Mouse (Mus musculus) kidney, adult 8-10 months (tissue): ENCODE results near the gene Alpk3.

Experiments used
- DNase-seq, 2 experiments: peaks; one replicate each; pipeline ENCODE4 v3.0.0; 2022

The Alpk3 gene

DNA sequence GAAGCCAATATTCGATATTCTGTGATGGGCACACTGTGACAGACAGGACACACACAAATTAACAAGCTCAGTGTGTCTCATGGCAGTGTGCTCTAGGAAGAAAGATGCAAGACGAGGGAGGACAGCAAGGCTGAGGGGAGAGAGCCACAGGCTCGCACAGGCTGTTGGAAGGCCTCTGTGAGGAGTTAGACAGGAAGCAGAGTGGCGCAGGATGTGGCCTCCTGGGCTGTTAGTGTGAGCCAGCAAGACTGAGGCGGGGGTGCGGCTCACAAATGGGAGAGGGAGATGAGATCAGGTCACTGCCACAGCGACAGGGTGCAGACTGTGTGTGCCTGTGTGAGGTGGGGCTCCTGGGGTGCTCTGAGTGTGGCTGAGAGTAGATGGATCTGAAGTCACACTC is 17.9 kb downstream of the Alpk3 start:
- DNase-seq = no peak

DNA sequence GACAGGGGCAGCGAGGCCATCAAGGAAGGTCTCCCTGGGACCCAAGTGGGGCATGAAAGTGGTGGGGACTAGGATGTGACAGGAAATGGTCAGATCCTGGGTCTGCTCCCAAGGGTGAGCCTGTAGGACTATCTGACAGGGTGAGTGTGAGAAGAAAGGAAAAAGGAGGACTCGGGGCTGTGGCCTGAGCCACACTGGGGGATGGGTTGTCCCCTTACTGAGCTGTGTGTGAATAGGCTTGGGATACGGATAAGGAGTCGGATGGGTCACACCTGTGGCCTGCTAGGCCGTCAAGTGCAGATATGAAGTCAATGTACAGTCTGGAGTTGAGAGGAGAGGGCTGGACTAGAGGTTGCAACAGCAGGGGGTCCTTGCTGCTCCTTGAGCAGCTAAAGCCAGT is 18.3 kb downstream of the Alpk3 start:
- no peak for DNase-seq

DNA sequence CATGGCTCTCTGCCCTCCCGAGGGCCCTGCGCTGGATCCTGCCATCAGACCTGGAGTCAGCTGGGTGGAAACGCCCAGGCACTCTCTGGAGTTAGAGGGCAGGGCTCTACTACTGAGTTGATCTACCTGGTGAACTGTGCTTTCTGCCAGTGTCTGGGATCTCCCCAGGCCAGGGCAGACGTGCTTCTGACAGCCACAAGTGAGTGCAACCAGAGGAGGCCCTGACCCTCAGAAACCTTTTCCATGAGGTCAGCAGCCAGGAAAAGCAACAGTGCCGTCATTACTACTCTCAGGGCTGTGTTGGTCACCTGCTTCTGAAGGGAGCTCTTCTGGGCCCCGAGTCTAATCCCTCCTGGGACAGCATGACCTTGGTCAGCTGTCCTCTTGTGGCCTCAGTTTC is 19.6 kb downstream of the Alpk3 start:
- no peak for DNase-seq

DNA sequence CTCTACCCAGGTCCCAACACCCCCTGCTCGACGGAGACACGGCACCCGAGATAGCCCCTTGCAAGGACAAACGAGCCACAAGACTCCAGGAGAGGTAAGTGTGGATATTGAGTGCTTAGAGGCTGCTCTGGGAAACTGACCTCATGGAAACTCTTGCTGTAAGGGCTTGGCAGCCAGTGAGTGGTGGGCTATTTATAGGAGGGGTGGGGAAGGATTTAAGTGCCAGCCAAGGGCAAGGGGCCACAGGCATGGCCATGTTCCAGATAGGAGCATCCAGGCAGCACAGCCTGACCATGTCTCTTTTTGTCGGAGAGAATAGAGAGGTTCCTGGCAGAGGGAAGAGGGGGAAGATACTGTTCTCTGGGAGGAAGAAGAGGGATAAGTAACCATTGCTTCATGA is 21.3 kb downstream of the Alpk3 start:
- no peak for DNase-seq

DNA sequence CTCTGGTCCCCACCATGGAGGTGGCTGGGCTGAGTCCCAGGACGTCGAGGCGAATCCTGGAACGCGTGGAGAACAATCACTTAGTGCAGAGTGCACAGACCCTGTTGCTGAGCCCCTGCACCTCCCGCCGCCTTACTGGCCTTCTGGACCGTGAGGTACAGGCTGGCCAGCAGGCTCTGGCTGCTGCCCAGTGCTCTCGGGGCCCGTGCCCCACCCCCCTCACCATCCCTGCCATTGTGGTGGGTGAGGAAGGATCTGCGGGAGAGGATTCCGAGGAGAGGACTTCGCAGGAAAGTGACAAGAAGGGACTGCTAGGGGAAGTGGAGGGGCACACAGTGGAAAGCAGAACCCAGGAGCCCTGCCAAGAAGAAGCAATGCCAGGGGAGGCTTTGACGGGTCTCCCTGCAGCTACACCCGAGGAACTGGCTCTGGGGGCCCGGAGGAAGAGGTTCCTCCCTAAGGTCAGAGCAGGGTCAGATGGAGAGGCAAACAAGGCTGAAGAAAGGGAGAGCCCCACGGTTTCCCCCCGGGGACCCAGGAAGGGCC is 36.1 kb downstream of the Alpk3 start:
- no peak for DNase-seq

DNA sequence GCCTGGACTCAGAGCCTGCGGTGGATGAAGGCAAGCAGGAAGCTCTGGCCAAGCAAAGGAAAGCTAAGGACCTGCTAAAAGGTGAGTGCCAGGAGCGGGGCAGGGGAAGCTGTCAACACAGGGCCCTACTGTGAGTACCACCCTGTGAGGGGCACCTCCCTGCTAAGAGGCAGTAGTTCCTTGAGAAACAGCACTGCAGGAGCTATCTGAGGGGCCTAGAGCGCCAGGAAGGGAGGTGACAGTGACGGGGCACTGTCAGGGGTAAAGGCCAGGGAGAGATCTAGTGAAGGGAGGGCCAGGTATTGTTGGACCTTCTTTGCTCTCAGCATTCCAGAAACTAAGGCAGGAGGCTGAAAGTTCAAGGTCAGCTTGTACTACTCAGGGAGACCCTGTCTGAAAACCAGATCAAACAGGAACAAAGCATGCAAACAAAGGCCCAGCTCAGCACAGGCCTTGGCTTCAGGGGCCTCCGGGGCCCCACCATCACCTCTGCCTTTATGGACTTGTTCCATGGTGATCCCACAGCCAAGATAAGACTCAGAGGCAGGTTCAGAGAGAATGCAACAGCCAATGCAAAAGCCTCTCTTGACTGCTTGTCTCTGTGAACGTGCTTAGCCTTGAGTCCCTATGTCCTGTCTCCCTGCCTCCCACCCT is 36.8 kb downstream of the Alpk3 start:
- no peak for DNase-seq

DNA sequence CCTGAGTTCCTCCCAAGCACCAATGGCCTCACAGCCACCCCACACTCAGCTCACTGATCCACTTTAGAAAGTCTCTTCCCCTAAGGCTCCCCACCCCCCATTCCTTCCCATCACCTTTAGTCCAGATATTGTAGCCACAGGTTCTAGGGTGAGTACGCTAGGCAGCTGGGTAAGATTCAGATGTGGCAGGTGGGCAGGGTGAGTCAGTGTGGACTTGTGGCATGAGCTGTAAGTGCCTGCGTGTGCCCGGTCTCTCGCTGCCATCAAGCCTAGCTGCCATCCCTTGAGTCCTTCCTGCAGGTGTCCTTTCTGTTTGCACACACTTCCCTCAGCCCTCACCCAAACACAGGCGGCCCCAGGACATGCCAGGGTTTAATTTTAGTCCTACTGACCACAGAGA is 42.9 kb downstream of the Alpk3 start:
- no peak for DNase-seq

DNA sequence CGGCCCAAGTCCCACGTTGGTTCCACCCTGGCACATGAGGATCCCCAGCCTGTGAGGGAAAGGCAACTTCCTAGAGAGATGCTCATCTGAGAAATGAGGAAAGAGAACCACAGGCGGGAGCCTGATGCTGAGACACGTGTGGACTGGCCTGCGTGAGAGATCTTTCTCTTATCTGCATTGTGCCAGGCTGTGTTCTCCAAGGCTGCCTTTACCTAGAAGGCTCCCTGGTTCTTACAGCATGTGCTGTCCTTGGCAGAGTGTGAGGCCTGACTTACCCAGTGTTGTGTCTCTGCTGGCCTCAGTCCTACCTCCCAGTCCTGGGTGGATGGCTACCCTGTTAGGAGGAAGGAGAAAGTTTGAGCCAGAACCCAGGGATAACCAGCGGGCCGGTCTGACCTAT is 45.5 kb downstream of the Alpk3 start:
- DNase-seq = no peak

DNA sequence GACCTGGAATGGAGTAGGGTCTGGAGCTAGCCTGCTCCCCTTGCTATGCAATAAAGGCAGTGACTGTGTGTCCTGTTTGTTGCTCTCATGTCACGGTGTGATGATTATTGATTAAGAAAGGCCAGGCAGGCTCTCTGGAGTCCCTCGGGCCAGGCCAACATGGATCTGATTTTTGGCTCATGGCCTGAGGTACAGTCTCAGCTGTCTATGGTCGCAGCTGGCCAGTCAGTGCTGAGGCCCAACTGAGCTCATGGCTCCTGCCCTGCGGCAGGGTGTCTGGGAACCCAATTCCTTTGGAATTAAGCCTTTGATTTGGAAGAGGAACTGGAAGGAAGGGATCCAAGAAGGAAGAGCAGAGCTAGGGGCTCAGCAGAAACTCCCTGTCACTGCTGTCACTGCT is 48.1 kb downstream of the Alpk3 start:
- DNase-seq = no peak

DNA sequence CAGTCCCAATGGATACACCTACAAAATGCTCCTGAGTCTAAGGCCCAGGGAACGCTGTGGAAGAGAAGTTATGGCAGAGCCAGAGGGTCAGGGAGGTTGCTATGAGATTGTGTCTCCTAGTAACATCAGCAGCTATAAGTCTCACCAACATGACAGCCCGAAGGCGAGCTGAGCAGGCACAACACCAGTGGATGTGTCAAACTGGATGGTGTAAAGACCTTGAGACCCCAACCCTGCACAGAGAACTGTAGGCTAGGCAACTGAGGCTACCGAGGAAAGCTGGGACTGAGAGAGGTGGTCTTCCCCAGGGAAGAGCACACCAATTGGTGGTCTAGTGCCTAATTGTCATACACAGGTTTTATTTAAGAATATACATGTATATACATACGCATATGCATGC is 50.8 kb downstream of the Alpk3 start:
- no peak for DNase-seq

DNA sequence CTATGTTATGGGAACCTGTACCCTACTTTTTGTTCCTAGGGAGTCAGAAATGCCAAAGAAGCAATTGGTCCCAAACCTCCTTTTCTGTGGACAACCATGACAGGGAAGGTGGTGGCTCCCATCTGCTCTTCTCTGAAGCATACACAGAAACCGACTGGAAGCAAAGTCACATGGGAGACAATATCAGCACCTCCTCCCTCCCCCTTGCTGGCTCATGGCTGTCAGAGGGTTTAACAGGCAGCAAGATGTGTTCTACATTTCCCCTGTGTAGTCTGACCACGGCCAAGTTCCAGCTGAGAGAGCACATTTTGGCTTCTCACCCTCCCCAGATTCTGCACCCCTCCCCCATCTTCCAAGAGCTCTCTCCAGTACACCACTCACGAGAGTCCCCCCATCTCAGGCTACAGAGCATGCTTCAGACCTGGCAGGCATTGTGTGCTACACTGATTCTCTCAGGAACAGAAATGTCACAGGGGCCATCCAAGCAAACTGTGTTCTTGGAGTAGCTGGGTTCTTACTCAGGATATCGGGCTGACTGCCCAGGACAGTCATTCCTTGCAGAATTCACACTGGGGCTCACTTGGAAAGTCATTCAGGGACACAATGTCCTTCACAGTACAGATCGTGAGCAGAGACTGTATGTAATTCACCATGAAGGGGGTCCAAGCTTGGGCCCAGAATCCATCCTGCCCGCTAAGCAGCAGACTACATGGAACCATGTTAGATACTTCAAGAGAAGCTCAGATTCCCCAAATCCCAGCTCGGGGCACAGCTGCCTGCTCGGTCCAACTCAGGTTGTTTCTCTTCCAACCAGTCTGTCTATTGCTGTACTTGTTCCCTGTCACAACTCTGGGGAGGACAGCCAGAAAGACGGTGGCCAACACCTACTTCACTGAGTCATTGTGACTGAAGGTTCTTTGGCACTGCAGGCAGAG is 52.6 kb downstream of the Alpk3 start:
- peak in 1 of 2 experiments; percentile 23 for DNase-seq

DNA sequence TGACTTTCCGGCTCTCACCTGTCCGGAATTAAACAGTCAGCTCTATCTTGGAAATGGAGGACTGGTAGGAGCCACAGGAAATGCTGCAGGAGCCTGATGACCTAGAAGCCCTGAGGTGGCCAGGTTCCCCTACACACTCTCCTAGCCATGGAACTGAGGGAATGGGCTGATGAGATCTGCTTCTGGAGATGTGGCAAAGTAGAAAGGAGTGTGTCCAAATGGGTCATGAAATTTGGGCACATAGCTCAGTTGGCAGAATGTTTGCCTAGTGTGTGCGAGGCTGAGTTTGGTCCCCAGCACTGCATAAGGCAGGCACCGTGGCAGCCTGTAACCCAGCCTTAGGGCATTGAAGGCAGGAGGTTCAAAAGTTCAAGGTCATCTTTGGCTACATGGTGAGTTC is 53.4 kb downstream of the Alpk3 start:
- no peak for DNase-seq

DNA sequence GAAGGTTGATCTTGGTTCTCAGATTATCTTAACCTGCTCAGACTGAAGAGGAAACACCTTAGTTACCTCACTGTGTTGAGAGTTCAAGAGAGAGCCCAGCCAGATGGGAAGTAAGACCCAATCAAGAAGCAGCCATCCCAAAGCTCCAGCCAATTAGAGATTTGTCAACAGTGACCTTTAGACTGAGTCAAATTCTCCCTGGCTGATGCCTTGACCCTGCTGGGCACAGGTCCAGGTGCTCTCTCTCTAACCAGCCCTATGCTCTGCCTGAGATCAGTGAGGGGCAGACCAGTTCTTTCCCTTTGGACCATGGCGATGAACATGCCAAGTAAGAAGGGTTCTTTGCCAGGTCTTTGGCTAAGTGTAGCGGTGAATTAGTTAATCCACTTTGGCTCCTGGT is 54.3 kb downstream of the Alpk3 start:
- peak; percentile 92 for DNase-seq

DNA sequence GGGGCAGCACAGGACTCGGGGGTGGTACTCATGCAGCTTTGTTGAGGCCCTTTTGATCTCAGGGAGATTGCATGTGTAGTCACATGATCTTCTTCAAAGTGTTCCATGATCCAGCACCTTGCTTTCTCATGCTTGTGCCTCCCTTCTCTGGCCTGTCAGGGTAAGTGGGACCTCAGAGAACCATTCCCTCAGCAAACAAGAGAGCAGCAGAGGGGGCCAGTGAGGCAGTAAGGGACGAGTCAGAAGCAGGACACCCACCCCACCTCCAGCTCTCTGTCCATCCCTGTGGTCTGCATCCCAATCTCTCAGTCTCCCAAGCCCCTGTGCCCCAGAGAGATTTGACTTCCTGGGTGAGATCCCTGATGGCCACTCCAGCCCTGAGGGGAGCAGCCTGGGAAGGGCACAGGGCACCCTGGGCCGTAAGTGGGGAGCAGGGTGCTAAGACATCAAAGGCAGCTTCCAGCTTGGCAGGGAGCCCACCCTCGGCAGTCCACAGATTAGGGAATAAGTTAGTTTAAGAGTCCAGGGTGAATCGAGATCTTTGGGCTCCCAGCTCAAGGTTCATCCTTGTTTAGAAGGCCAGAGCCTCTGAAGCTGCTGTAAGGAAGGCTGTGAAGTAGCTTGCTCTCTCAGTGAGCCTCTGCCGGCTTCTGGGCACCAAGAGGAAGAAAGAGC is 55.4 kb downstream of the Alpk3 start:
- DNase-seq = peak; percentile 80 to 82

DNA sequence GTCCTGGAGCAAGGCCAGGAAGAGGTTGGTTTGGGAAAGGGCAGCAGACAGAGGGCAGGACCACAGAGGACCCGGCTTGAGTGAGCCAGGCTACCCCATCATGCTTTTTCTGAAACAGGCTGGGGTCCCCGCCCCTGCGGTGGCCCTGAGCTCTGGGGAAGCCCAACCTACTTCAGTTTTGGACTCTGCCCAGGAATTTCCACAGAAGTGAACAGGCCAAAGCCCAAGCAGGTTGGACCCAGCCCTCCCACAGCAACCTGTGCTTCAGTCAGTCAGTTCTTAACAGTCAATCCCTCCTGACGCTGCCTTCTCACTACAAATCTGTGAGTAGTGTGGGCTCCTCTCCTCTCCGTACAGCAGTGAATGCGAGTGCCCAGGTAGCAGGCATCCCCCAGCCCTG is 57.2 kb downstream of the Alpk3 start, which contains the start of gene Slc28a1:
Gene Slc28a1, plus strand, starts transcription at position 245 of the 400 bp plus-strand sequence.
- peak; percentile 75 to 82 for DNase-seq

DNA sequence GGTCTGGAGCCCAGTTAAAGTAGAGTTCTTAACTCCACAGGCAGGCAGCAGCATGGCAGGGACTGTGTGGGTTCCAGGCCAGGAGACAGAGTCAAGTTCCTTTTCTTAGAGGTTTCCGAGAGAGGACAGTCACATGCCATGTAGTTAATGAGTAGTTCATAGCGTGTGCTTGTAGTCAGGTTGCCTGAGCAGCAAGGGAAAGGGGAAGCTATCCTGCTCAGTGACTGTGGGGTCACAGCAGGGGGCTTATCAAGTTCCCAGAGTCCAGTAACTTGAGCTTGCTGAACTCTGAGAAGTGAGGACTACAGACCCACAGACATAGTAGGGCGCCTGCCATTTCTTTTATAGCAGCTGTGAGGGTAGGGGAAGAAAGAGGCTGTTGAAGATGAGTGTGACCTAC is 63.7 kb downstream of the Alpk3 start:
- peak; percentile 41 to 65 for DNase-seq

DNA sequence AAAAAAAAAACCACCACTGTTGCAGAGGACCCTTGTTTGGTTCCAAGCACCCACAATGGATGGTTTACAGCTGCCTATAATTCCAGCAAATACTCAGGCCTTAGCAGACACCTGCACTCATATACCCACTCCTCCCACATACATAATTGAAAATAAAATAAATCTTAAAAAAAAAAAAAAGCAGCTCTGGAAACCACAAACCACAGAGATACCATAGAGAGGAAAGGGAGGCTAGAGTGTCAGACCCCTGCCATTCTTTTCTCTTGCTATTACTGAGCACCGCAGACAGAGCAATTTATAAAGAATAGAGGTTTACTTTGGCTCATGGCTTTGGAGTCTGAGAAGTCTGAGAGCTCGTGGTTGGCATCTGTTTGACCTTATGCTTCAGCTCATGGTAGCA is 65.4 kb downstream of the Alpk3 start:
- DNase-seq = no peak

DNA sequence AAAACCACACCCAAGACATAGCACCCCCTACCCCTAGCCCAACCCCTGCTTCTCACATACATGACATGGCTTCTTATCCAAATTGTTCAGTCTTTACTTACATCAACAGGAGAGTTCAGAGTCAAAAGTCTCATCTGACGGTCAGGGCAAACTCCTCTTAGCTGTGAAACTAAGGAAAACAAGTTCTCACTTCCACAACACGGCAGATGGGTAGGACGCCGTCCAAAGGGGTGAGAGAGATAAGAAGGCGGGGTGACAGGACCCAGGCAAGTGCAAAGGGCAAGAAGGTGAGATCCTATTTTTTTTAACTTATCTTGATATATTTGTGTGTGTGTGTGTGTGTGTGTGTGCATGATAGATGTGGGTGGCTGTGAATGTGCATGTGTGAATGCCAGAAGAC is 66.2 kb downstream of the Alpk3 start:
- peak; percentile 33 to 66 for DNase-seq

DNA sequence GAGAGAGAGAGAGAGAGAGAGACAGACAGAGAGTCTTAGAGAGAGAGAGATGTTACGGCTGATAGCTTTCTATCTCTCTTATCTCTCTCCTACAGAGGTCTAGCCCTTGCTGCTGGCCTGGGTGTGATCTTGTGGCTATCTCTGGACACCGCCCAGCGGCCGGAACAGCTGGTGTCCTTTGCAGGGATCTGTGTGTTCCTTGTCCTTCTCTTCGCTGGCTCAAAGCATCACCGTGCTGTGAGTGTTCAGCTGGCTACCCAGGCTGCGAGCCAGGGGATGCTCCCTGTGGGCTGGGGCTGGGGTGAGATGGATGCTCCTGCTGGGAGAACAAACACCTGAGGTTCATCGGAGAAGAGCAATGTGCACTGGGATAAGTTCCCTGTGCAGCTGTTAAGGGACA is 67.4 kb downstream of the Alpk3 start:
- DNase-seq = no peak

DNA sequence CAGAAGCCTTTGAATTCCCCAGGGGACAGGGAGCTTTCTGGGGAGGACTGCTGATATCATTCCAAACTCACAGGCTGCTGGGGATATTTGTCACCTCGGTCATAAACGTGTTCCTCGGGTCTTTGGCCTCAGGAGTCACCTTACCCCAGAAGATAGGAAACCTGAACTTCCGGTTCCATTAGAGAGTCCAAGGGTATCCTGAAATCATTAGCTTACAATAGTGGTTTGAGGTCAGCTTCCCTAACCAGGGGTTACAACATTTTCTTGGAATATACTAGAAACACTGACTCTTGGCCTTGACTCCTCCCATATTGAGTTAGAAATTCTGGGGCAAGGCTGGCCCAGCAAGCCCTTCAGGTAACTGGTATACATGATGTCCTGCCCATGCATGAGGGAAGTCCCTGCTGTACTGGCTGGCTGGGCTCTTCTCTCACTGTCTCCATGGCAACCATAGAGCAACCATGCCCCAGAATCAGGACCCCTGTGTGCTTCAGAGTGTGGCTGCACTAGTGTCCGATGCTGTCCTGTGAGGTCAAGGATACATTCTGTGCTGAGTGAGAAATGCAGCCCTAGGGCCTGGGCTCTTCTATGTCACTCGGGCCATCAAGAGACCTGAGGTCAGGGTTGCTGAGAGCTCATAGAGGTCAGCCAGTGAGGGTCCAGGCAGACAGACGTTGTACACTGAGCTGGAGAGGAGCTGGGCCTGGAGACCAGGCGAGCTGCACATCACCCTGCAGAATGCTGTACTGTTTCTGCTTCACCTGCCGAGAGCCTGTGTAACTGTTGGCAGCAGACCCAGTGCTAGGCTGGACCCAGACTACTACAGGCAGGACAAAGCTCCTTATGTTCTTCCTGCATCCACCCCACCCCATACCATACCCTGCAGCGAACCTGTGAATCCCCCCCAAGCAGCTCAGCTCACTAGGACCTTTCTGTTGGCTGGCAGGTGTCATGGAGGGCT is 68.1 kb downstream of the Alpk3 start:
- DNase-seq = no peak

DNA sequence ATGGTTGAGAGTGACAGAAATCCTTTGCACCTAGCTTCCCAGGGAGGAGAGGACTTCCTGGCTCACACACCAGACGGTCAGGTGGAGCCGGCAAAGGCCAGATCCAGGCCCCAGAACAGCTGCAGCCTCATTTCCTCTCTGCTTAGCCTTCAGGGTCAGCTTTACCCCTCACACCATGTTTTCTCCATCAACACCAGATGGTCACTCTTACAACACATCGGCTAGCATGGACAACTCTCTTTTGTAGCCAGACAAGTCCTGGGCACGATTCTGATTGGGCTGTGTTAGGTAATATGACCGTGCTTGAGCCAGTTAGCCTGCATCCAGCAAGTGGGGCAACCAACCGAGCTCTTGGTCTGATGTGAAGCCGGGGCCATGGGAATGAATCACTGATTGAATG is 74.5 kb downstream of the Alpk3 start:
- no peak for DNase-seq

DNA sequence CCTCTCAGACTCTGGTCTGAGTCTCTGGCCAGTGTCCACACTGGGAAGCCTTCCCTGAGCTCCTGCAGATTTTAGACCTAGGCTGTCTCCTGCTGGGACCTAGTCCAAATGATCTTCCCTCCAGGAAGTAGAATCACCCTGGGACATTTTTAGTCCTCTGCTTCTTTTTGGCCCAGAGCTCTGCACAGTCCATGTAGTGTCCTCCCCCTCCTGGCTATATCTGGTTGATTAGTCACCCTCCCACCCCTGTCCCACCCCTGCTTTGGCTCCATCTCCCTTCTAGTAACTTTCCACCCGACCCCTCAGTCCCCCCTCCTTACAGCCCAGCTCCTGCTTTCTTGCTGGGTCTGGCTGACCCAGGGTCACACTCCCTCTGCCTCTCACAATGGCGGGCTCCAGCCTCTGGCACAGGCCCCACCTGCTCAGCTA is 75.5 kb downstream of the Alpk3 start:
- DNase-seq = peak; percentile 23 to 51
